Mouse (Mus musculus): ENCODE measurements around the gene Macf1.

Gene Macf1

DNA sequence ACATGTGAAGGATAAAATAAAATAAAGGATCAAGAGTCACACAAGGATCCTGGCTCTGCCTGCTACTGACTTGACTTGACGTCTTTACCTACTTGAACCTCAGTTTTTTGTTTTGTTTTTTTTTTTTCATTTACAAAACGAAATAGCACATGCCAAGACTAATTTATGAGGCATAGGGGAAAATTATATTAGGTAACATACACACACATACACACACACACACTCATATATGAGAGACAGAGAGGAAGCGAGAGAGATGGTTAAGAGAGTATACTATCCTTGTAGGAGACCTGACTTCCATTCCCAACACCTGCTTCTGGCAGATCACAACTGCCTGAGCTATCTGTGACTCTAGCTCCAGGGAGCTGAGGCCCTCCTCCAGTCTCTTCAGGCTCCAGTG is at the start of gene Macf1:
Gene Macf1 (minus strand): TSS at position 101 of the 400 bp plus-strand sequence.
- no peak for DNase-seq (ENCODE audit: inconsistent ontology term)

DNA sequence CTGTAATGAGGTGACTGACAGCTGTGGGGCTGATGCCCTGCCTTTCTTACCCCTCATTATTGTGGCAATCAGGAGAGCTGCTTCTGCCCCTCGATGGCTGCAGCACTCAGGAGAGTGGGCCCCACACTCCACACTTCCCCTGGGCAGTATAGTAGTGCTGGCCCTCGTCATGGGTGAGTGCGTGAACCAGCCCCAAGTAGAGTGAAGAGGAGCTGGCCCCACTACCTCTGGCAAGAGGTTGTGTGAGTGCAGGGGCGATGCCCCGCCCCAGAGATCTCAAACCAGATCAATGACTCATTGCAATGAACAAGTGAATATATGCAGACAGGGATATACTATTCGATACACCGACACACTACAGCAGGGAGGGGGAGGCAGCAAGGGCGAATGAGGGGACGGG is 49.4 kb upstream of the Macf1 start:
- DNase-seq (ENCODE audit: inconsistent ontology term), result no peak

DNA sequence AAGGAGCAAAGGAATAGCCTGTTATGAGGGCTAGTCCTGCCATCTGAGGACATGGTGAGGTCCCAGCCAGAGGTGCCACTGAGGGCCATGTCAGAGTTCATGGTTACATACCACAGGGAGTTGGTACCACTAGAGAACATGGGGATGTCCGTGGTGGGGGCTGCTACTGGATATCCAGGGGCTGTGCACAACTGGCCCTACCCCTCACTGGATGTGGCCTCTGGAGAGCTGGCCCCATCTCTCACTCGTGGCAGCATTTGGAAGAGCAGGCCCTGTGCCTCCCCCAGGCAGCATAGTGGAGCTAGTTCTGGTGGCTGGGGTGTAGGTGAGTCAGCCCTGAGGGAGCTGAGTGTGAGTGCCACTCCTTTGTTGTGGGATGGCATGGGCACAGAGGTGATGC is 48.8 kb upstream of the Macf1 start:
- DNase-seq (ENCODE audit: inconsistent ontology term), result no peak

DNA sequence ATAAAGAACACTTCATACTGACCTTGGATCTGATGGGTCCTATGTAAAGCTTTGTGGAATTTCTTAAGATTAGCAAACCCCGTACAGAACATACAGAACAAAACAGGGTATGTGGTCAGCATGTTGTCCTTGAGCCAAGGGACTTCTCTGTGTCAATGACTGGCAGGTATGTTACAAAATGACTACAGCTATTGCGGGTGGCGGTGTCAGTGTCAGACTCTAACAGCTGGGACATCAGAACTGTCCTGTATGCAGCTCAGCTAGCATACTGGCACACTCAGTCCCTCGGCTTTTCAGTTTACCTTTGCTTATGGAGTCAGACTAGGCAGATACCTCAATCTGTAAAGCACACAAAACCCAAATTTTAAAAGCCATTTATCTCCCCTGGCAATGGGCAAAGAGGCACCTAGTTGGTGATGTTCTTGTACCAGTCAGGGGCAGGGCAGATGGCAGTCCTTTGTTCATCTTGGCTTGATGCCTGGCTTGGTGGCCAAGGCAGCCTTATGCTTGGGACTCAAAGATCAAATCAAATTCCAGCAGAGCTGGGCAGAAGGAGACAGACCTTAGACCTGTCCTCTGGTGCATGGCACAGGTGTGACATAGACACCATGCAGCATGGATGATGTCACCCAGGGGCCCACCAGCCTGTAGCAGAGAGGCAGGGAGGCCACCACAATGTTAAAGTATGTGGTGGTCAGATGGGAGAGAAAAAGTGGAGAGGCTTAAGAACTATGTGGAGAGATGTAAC is 48.2 kb upstream of the Macf1 start:
- no peak for DNase-seq (ENCODE audit: inconsistent ontology term)

DNA sequence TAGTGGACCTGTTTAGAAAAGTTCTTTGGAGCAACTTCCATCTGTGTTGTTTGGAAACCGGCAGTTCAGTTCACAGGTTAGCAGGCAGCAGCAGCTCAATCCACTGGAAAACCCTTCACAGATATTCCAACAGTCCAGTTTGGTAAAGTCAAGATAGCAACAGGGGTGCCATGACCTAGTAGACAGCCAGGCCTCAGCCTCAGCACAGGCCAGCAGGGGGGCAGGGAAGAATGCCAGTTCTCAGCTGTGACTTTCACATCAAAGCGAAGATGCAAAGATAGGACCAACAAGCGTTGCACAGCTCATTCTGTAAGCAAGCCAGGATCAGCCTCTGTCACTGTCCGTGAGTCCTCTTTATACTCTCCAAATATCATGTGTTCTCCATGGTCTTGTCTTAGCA is 37.6 kb upstream of the Macf1 start:
- DNase-seq (ENCODE audit: inconsistent ontology term), result no peak

DNA sequence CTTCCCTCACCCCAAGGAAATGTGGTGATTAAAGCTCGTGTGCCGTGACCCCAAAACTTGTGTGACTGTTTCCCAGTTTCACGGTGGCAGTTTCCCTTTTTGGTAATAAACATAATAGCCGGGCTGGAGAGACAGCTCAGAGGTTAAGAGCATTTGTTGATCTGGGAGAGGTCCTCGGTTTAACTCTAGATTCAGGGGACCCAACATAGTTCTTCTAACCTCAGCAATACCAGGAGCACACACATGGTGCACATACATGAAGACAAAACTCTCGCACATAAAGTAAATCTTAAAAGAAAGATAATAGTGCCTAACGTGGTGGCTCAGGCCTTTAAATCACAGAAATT is 34.2 kb upstream of the Macf1 start:
- no peak for DNase-seq (ENCODE audit: inconsistent ontology term)

DNA sequence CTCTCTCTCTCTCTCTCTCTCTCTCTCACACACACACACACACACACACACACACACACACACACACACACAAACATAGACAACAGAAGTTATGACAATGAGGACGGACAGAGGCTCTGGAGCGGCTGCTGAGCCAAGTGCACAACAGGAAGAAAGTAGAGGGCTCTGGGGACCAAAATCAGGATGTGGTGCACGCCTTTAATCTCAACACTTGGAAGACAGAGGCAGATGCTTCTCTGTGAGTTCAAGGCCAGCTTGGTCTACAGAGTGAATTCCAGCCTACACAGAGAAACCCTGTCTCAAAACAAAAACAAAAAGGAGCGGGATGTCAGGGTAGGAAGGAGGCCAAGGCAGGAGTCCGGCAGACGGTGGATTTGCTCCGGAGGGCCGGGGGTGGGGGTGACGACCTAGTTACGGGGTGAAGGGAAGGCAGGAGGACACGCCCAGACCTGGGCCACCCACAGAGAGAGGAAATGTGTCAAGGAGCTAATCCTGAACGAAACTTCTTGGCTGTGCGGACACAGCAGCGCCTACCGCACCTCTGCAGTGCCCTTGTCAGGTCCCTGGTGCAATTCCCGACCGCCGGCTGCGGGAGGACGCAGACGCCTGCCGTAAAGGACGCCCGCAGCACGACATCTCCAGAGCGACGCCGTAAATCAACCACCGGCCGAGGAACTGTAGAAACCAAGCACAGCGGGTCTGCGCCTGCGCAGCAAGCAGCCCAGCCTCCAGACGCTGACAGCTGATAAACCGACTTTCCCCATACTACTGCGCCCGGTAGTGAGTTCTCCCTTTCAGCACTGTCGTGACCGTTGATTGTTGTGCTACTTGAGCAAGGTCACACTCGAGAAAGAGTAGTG is 33.6 kb upstream of the Macf1 start, which contains the start of gene Ndufs5:
Gene Ndufs5 (minus strand): TSS at position 629 of the 860 bp plus-strand sequence.
- DNase-seq (ENCODE audit: inconsistent ontology term), result peak; percentile 91

DNA sequence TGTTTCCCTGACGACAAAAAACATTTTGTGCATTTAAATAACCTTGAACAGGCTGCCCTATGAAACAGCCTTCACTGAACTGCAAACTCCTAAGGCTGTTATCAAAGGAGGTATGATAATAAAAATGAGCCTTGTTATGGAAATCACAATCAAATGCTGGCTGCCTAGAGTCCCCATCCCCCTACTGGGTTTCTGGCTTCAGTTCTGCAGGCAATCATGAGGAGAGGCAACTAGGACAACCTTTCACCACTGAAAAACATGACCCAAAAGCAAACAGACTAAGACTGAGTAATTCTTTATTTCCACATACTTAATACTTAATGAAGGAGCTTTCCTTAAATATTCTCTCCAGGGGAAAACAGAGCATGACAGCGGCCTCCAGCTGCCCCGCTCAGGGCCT is 28.3 kb upstream of the Macf1 start:
- DNase-seq (ENCODE audit: inconsistent ontology term), result no peak

DNA sequence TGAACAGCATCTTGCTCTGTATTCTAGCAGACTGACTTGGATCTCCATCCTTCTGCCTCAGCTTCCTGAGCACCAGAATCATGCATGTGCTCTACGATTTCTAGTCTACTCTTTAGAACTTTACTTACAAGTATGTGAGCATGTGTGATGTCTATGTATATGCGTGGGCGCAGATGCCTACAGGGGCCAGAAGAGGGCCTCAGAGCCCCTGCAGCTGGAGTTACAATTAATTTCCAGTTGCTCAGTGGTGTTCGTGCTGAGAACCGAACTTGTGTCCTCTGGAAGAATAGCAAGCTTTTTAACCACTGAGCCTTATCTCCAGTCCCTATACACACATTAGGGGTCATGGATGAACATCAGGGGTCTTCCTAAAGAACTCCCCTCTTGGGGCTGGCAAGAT is 23.2 kb upstream of the Macf1 start:
- DNase-seq (ENCODE audit: inconsistent ontology term), result no peak

DNA sequence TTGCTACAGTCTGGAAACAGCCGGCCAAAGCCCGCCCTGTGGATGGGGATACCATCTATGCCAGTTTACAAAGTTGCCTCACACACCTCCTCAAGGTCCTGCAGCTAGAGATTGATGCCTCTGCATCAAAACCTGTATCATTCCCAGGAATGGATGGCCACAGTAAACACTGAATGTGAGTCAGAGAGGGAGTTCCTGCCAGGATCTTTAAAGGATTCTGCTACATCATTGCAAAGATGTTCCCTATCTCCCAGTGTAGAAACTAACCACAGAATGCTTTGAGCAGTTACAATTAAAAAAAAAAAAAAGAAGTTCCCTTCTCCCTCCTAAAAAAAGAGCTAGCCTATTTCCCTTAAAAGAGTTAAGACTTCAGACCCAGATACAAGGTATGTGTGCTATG is 21.2 kb upstream of the Macf1 start:
- no peak for DNase-seq (ENCODE audit: inconsistent ontology term)

DNA sequence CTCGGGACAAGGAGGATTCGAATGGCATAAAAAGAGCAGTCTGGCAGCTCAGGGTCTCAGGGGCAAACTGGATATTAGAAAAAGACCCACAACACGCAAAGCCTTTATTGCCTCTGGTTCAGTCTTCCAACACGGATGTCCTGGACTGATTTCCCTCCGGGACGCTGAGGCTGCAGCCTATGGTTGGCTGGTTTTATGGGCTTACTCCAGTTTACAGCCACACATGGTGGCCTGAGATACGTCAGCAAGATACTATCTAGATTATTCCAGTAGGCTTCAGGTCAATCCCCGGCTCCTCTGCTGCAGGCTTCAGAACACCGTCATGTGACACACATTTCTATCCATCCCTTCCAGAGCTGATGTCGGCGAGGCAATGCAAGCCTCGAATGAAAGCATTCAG is 9.2 kb upstream of the Macf1 start:
- no peak for DNase-seq (ENCODE audit: inconsistent ontology term)

DNA sequence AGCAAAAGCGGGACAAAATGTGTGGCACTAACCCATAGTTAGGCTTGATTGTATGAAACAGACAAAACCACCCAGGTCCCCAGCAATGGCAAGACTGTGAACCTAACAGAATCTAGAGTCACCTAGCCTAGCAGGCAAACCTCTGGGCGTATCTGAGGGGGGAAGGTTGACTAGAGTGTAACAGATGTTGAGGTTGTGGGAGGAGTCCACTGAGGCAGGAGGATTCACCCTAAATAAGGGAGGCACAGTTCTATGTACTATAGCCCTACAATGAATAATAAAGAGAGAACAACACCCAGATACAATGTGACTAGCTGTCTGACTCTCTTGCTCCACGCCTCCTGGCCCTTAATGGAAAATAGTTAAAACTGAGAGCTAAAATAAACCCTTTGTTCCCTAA is 7.9 kb upstream of the Macf1 start:
- no peak for DNase-seq (ENCODE audit: inconsistent ontology term)

DNA sequence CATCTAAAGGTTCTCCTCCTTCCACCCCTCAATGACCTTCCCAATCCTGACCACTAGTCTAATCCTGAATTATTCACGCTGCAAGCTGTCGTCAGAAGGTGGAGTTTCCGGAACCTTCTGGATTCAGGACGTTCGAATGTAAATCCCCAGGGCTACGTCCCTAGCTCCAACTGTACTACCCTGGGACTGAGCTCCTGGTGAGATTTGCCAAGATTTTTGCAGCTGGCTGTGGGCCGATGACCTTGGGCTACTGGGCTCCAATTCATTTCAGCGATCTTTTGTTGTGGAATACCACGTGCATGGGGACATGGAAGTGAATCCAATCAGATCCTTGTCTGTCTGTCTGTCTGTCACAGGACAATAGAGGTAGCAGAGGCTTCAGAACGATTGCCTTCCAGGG is 6.2 kb upstream of the Macf1 start:
- no peak for DNase-seq (ENCODE audit: inconsistent ontology term)

DNA sequence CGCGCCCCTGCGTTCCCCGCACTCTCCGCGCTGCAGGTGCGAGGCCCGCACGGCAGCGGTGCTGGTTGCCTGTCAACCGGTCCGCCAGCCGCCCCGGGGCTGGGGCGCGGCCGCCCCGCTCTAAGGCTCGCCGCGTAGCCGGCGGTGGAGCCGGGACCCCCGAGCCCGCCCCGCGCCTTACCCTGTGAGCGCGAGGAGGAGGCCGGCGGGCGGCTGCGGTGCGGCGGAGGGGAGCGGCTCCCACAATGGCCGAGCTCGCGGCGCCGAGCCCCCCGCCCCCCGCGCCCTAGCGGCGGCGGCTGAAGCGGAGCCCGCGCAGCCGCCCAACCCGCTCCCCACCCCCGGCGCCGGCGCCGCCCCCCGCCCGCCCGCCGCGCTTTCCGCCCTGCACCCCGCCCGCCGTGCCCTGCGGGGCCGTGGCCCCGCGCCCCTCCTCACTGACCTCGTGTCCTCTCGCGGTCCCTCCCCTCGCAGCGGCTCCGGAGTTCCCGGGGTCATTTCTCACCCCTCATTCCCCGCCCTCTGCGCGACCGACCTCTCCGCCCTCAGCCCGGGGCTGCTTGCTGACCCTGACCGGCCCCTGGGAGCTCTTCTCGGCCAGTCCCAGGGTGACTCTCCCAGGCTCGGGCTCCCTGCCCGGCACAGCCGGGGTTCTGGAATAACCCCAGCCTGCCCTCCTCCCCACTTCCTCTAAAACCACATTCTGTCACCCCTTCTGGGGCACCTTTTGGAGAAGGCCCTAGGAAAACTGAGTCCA is 3.0 kb upstream of the Macf1 start:
- DNase-seq (ENCODE audit: inconsistent ontology term), result peak; percentile 60

DNA sequence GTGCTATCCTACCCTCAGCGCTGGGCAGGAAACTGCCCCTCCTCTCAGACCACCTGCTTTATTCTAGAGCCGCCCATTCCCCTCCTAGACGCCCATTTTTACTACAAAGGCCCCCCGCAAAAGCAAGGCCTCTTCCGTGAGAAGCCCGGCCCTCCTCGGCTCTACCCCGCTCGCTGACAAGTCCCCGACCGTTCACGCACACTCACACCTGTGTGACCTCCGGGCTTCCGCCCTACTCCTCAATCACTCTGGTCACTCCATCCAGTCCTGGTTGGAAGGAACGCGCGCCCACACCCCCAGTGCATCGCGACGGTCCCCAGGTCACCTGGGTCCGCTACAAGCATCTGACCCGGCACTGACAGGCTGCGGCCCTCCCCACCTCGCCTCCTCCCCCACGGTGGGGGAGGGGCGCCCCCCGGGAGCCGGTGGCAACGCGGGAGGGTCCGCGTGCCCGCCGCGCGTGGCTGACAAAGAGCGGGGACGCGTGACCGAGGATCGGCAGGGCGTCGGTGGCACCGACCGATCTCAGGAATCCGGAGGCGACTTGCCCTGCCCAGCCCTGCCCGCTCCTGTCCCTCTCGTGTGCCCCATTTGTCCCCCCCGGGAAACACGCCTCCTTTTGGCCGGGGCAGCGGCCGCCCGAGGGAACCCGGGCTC is 2.3 kb upstream of the Macf1 start:
- peak; percentile 52 for DNase-seq (ENCODE audit: inconsistent ontology term)

DNA sequence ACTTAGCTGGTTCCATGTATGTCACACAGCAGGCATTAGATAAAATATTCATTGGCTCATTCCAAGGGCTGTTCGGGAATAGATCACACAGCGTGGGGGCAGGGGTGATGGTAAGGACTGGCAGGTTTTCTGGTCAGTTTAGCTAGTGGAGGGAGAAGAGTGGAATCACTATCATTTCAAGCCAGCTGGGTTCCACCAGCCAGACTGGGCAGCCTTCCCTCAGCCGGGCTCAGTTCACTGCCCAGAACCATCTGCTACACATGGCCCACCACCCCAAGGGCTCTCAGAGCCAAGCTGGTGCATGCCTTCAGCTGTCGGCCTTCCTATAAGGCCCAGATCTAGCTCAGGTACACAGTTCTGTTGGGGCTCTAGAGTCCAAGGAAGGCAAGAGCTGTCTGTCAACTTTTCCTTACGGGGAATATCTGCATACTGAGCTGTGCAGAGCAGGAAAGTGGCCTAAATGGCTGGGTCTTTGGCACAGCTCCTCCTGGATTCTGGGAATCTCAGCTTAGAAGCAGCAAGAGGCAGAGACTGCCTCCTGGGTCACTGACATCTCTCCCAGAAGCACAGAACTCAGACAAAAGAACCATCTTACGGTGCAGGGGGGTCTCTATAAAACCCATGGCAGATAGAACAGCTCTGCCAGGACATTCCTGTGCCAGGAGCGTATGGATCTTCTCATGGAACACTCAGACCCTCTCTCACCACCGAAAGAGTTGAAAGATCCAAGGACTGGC is 1.5 kb upstream of the Macf1 start:
- peak; percentile 40 for DNase-seq (ENCODE audit: inconsistent ontology term)

DNA sequence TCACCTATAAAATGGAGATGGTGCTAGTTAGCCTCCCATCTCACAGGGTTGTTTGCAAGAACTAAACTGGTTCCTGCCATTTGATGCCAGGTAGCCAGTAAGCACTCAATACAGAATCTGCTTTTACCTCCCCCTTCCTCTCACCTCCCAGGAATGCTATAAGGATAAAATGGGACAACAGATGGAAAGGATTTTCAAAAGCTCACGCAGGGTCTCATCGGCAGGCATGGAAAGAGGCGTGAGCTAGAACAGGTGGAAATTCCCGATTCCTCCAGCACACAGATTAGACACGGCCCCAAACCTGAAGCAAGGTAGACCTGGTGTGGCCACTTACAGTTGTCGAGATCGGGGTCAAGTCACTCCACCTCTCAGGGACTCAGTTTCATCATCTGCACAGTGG is 886 bp upstream of the Macf1 start:
- no peak for DNase-seq (ENCODE audit: inconsistent ontology term)

DNA sequence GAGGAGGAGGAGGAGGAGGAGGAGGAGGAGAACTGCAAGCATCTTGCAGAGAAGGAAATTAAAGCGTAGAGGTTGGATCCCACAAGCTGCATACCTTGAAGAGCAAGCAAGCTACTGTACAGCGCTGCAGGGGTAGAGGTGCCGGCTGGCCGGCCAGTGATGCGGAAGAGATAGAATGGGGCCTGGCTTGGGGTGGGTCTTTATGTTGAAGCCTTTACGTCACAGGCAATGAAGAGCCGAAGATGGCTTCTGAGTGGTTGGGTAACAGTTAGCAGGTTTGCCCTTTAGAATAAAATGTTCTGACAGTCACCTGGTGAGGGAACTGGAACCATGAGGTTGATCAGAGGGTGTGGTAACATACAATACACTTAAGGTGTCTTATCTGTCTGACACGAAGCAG is 1.9 kb downstream of the Macf1 start:
- DNase-seq (ENCODE audit: inconsistent ontology term), result no peak

DNA sequence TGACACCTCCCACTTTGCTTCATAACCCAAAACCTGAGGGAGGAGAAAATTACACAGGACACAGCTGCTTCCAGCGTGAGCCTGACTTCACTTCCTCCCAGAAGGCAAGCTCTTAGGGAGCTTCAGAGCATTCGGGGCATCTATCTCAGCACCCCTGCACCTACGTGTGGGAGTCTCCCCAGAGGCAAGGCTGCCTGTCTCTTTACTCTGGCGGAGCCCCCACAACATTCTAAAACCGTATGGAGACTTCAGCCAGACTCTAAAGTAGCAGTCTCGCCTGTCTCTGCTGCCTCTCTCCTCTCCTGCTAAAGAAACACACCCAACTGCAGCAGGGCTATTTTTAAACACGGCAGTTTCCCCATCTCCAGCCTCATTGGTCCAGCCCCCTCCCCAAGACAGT is 3.2 kb downstream of the Macf1 start:
- no peak for DNase-seq (ENCODE audit: inconsistent ontology term)

DNA sequence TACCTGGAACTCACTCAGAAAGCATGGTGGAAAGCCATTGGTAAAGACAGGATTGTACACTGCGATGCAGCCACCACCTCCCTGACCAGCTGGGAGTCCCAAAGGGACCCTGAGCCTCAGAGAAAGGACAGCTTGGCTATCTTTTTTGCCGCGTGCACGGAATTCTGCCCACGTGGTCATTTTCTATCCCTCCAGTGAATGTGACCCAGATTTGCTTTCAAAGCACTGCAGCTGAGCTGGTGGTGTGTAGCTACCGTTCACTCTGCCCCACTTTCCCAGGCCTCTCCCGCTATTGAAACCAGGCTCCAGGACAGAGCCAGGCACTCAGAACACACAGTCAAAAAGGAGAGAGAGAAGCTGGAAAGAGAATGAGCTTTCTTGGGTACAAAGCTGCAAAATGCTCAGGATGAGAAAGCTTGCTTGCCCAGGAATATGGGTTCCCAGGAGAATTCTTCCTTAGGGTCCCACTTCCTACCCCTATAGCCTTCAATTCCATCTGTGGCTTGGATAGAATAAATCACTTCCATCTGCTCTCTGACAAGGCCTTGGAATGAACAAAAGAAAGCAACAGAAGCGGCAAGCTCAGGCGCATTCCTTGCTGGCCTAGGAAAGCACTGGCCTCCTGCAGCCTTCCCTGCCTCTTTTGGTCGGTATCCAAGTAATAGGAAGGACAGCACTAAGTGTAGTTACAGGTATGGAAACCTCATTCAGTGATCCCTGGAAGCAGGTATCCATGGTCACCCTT is 6.9 kb downstream of the Macf1 start:
- DNase-seq (ENCODE audit: inconsistent ontology term), result peak; percentile 85

DNA sequence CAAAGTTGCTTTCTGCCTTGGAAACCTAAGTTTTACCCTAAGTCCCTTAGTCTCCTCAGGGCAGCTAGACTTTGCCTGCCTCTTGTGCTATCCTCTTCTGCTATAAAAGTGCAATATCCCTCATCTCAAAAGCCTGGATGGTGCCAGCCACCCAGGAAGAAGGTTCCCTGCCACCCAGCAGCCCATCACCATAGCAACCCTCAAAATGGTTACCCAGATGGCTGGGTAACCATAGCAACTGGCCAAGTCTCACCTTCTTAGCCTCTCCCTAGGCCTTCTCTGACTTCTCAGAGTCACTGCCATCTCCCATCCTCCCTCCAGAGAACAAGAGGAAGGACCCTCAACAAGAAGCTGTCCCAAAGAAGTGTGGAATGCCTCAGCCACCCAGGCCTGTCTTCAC is 13.6 kb downstream of the Macf1 start:
- no peak for DNase-seq (ENCODE audit: inconsistent ontology term)
